Mouse (Mus musculus) bone marrow, adult 2 months (tissue): Measurements from ENCODE around the gene Ost4.

Source experiments
- CTCF ChIP-seq: fragments of 200-500 bp; IDR thresholded peaks from 2 replicates; pipeline ENCODE4 v1.5.1; 2011; ENCODE audit warnings: low read length, control low read depth; ENCODE audit not compliant: control insufficient read depth, insufficient read depth
- POLR2A ChIP-seq: fragments of 200-500 bp; IDR thresholded peaks from 2 replicates; pipeline ENCODE4 v1.6.1; 2011; ENCODE audit warnings: low read depth, mild to moderate bottlenecking, control low read depth, low read length, borderline replicate concordance; ENCODE audit not compliant: control insufficient read depth

DNA sequence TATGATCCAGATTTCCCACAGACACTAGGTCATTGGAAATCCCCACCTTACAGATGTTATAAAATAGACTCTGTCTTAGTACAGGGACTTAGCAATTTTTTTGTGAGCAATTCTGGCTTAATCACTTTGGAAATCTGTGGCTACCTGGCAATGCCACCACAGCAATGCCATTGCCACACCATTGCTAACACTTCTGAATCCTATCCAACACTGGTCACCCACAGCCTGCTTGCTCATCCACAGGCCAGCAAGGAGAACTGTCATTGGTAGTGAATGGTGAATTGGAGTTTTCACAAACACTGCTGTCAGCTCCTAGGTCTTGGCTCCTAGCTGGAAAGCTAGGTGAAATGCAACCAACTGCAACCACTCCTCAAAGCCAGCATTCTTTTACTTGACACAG is 2.9 kb upstream of the Ost4 start:
- TF ChIP-seq CTCF (no peak), POLR2A (no peak)
